Mouse (Mus musculus): ENCODE results near the gene Slc24a3.

DNA sequence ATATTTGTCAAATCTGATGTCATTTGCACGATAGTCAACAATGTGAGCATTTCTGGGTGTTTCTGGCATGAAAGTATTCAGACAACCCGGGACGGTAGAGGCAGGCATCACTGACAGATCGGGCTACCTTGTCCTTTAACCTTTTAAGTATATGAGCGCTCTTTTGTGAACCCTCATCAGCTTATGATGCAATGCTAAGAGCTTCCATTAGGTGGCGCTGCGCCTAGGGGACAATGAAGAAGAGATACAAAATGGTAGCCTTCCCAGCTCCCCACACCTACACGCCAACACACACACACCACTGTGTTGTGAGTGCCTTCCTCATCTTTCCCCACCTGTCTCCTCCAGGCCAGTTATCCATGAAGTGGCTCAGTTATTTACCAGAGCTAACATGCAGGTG is 445.4 kb downstream of the Slc24a3 start:
- TF ChIP-seq CTCF (IDR thresholded peaks at IDR 0.05; ENCODE audit: insufficient read depth, low read depth, low read length) (no peak), POLR2A (IDR thresholded peaks at IDR 0.05; ENCODE audit: insufficient read depth, low read depth, low read length) (no peak)
